Mouse (Mus musculus): ENCODE results near the gene Ptcra. TPM values are rescaled to one million over a fixed set of nuclear protein-coding genes. Genes with fewer than 3 reads are reported as not detected.

Ptcra gene
- polyA plus RNA-seq, 1 experiment from 2014 or later: 38.9 TPM

GRCm38 (mm10) chr17:46706375-46707089 is 57.0 kb downstream of the Ptcra start:
- Histone ChIP-seq H3K27ac (ENCODE audit: low read length) (no peak overlapping the region), H3K4me3 (ENCODE audit: low read length) (no peak overlapping the region), H3K9ac (ENCODE audit: low read length) (no peak overlapping the region), H3K9me3 (replicated peaks; ENCODE audit: control insufficient read depth, low read length) (no peaks in the 10 kb centered on the region), H3K27me3 (ENCODE audit: control insufficient read depth, insufficient read depth, low read length) (no peaks in the 10 kb centered on the region), H3K36me3 (ENCODE audit: control insufficient read depth, insufficient read depth) (no peaks in the 10 kb centered on the region), H3K4me2 (ENCODE audit: low read depth, low read length) (no peak overlapping the region), H3K4me1 (ENCODE audit: control insufficient read depth, insufficient read depth, low read length) (peaks cover 24% of the 10 kb centered on the region)
- 81% methylated on average over 14 of the region's 14 CpGs for WGBS
- no peak for ATAC-seq (replicated peaks; ENCODE audit: extremely low read depth, insufficient read depth, low FRiP score)

Other genes starting within 250 kb of the Ptcra start
- 5.6 and 6.4 TPM in 2 replicates for gene Cul9, start 217.3 kb downstream of the Ptcra start, polyA plus RNA-seq (2015; fragmentation: Nextera tagmentation; extraction: Ambion mirVana)
- gene Srf, start 207.5 kb downstream of the Ptcra start, polyA plus RNA-seq (2015; fragmentation: Nextera tagmentation; extraction: Ambion mirVana): 11.0 and 12.4 TPM in 2 replicates
- gene Ptk7, start 134.2 kb downstream of the Ptcra start, polyA plus RNA-seq (2015; fragmentation: Nextera tagmentation; extraction: Ambion mirVana): 37.6 and 46.0 TPM in 2 replicates
- 25.7 and 29.0 TPM in 2 replicates for gene Klc4, start 117.7 kb downstream of the Ptcra start, polyA plus RNA-seq (2015; fragmentation: Nextera tagmentation; extraction: Ambion mirVana)
- gene Mrpl2, start 117.5 kb downstream of the Ptcra start, polyA plus RNA-seq (2015; fragmentation: Nextera tagmentation; extraction: Ambion mirVana): 117 and 119 TPM in 2 replicates
- gene Cul7, start 113.4 kb downstream of the Ptcra start, polyA plus RNA-seq (2015; fragmentation: Nextera tagmentation; extraction: Ambion mirVana): 39.8 and 46.0 TPM in 2 replicates
- 39.0 and 39.7 TPM in 2 replicates for gene Rrp36, start 89.4 kb downstream of the Ptcra start, polyA plus RNA-seq (2015; fragmentation: Nextera tagmentation; extraction: Ambion mirVana)
- gene Mea1, start 84.9 kb downstream of the Ptcra start, polyA plus RNA-seq (2015; fragmentation: Nextera tagmentation; extraction: Ambion mirVana): 109 and 115 TPM in 2 replicates
- 175 and 179 TPM in 2 replicates for gene Klhdc3, start 82.8 kb downstream of the Ptcra start, polyA plus RNA-seq (2015; fragmentation: Nextera tagmentation; extraction: Ambion mirVana)
- 56.1 and 59.9 TPM in 2 replicates for gene Ppp2r5d, start 58.6 kb downstream of the Ptcra start, polyA plus RNA-seq (2015; fragmentation: Nextera tagmentation; extraction: Ambion mirVana)
- gene Pex6, start 52.2 kb downstream of the Ptcra start, polyA plus RNA-seq (2015; fragmentation: Nextera tagmentation; extraction: Ambion mirVana): 13.3 and 15.1 TPM in 2 replicates
- 1.8 and 2.5 TPM in 2 replicates for gene Gnmt, start 34.5 kb downstream of the Ptcra start, polyA plus RNA-seq (2015; fragmentation: Nextera tagmentation; extraction: Ambion mirVana)
- gene Cnpy3, start 11.5 kb downstream of the Ptcra start, polyA plus RNA-seq (2015; fragmentation: Nextera tagmentation; extraction: Ambion mirVana): 50.6 and 51.4 TPM in 2 replicates
- 52.0 and 55.1 TPM in 2 replicates for gene 2310039H08Rik, start 8.9 kb upstream of the Ptcra start, polyA plus RNA-seq (2015; fragmentation: Nextera tagmentation; extraction: Ambion mirVana)
- 93.0 and 103 TPM in 2 replicates for gene Rpl7l1, start 19.0 kb upstream of the Ptcra start, polyA plus RNA-seq (2015; fragmentation: Nextera tagmentation; extraction: Ambion mirVana)
- gene Bicral, start 94.8 kb upstream of the Ptcra start, polyA plus RNA-seq (2015; fragmentation: Nextera tagmentation; extraction: Ambion mirVana): 3.5 and 3.9 TPM in 2 replicates
- gene Tbcc, start 127.0 kb upstream of the Ptcra start, polyA plus RNA-seq (2015; fragmentation: Nextera tagmentation; extraction: Ambion mirVana): 40.3 and 42.9 TPM in 2 replicates
- gene Prph2, start 146.7 kb upstream of the Ptcra start, polyA plus RNA-seq (2015; fragmentation: Nextera tagmentation; extraction: Ambion mirVana): not detected in 2 replicates
- 17.1 and 17.9 TPM in 2 replicates for gene Ubr2, start 246.8 kb upstream of the Ptcra start, polyA plus RNA-seq (2015; fragmentation: Nextera tagmentation; extraction: Ambion mirVana)